Mouse (Mus musculus): ENCODE data around the gene Twsg1. TPM values are rescaled to one million over a fixed set of nuclear protein-coding genes. Genes with fewer than 3 reads are reported as not detected.

The Twsg1 gene
- polyA plus RNA-seq, 1 experiment from 2014 or later: 96.2 TPM

GRCm38 (mm10) chr17:65873834-65874233, 77.2 kb downstream of the Twsg1 start:
- Histone ChIP-seq H3K36me3 (ENCODE audit: control insufficient read depth, insufficient read depth, low read length) (no peaks in the 10 kb centered on the region), H3K27me3 (ENCODE audit: control insufficient read depth, insufficient read depth, low read length) (no peaks in the 10 kb centered on the region), H3K4me3 (ENCODE audit: low read depth, low read length) (no peak overlapping the region), H3K27ac (ENCODE audit: low read depth, low read length) (no peak overlapping the region), H3K4me2 (ENCODE audit: low read depth) (no peak overlapping the region), H3K9me3 (ENCODE audit: control insufficient read depth, low read length) (no peaks in the 10 kb centered on the region), H3K4me1 (ENCODE audit: control insufficient read depth, insufficient read depth, low read length) (peaks cover 7% of the 10 kb centered on the region; the same call in 1 of the 2 replicates), H3K9ac (ENCODE audit: low read length) (no peak overlapping the region; the same call in 1 of the 2 replicates)
- ATAC-seq (ENCODE audit: insufficient read depth, low FRiP score, low TSS enrichment) (no peak), DNase-seq (ENCODE audit: low spot score) (no peak)
- 95% methylated on average over 11 of the region's 11 CpGs for WGBS

GRCm38 (mm10) chr17:65873156-65873555, 77.9 kb downstream of the Twsg1 start:
- DNase-seq (ENCODE audit: low spot score) (no peak), ATAC-seq (ENCODE audit: insufficient read depth, low FRiP score, low TSS enrichment) (no peak)
- Histone ChIP-seq H3K4me2 (ENCODE audit: low read depth) (no peak overlapping the region), H3K9me3 (ENCODE audit: control insufficient read depth, low read length) (no peaks in the 10 kb centered on the region), H3K4me1 (ENCODE audit: control insufficient read depth, insufficient read depth, low read length) (peaks cover 7% of the 10 kb centered on the region; the same call in 1 of the 2 replicates), H3K27ac (ENCODE audit: low read depth, low read length) (no peak overlapping the region), H3K9ac (ENCODE audit: low read length) (no peak overlapping the region), H3K36me3 (ENCODE audit: control insufficient read depth, insufficient read depth, low read length) (no peaks in the 10 kb centered on the region), H3K27me3 (ENCODE audit: control insufficient read depth, insufficient read depth, low read length) (no peaks in the 10 kb centered on the region), H3K4me3 (ENCODE audit: low read depth, low read length) (no peak overlapping the region)
- WGBS: 84% methylated on average over 4 of the region's 4 CpGs

- no peak overlapping the region for H3K4me3 ChIP-seq (ENCODE audit: low read depth, low read length)
- H3K36me3 ChIP-seq (ENCODE audit: control insufficient read depth, insufficient read depth, low read length): no peaks in the 10 kb centered on the region
- no peak overlapping the region for H3K9ac ChIP-seq (ENCODE audit: low read length)
- WGBS: 36% methylated on average over 6 of the region's 6 CpGs
- no peak overlapping the region for H3K4me2 ChIP-seq (ENCODE audit: low read depth)
- H3K9me3 ChIP-seq (ENCODE audit: control insufficient read depth, low read length): no peaks in the 10 kb centered on the region
- no peak overlapping the region for H3K27ac ChIP-seq (ENCODE audit: low read depth, low read length)
- ATAC-seq (ENCODE audit: insufficient read depth, low FRiP score, low TSS enrichment): 0 out of 2 replicates have a peak, but pooled peaks have one; percentile 55
- peak; percentile 56 for DNase-seq (ENCODE audit: low spot score)
- no peaks in the 10 kb centered on the region for H3K27me3 ChIP-seq (ENCODE audit: control insufficient read depth, insufficient read depth, low read length)
- peaks cover 7% of the 10 kb centered on the region; the same call in 1 of the 2 replicates for H3K4me1 ChIP-seq (ENCODE audit: control insufficient read depth, insufficient read depth, low read length)
Measured at GRCm38 (mm10) chr17:65872652-65873051, 78.4 kb downstream of the Twsg1 start.

- no peaks in the 10 kb centered on the region for H3K27me3 ChIP-seq (ENCODE audit: control insufficient read depth, insufficient read depth, low read length)
- H3K36me3 ChIP-seq (ENCODE audit: control insufficient read depth, insufficient read depth, low read length): no peaks in the 10 kb centered on the region
- peaks cover 7% of the 10 kb centered on the region; the same call in 1 of the 2 replicates for H3K4me1 ChIP-seq (ENCODE audit: control insufficient read depth, insufficient read depth, low read length)
- DNase-seq (ENCODE audit: low spot score): no peak
- no peak overlapping the region for H3K9ac ChIP-seq (ENCODE audit: low read length)
- H3K27ac ChIP-seq (ENCODE audit: low read depth, low read length): no peak overlapping the region
- H3K9me3 ChIP-seq (ENCODE audit: control insufficient read depth, low read length): no peaks in the 10 kb centered on the region
- 60% methylated on average over 6 of the region's 6 CpGs for WGBS
- no peak overlapping the region for H3K4me2 ChIP-seq (ENCODE audit: low read depth)
- no peak for ATAC-seq (ENCODE audit: insufficient read depth, low FRiP score, low TSS enrichment)
- no peak overlapping the region for H3K4me3 ChIP-seq (ENCODE audit: low read depth, low read length)
Measured at GRCm38 (mm10) chr17:65872051-65872450, 79.0 kb downstream of the Twsg1 start.

Other genes starting within 250 kb of the Twsg1 start
- 79.6 and 84.7 TPM in 2 replicates for gene Rab31, start 178.5 kb downstream of the Twsg1 start, polyA plus RNA-seq (2014; fragmentation: Nextera tagmentation; extraction: Ambion mirVana)
- gene Ppp4r1, start 168.7 kb downstream of the Twsg1 start, polyA plus RNA-seq (2014; fragmentation: Nextera tagmentation; extraction: Ambion mirVana): 62.2 and 62.9 TPM in 2 replicates
- gene Ralbp1, start 65.4 kb downstream of the Twsg1 start, polyA plus RNA-seq (2014; fragmentation: Nextera tagmentation; extraction: Ambion mirVana): 47.1 and 50.1 TPM in 2 replicates
- gene Ankrd12, start 125.9 kb upstream of the Twsg1 start, polyA plus RNA-seq (2014; fragmentation: Nextera tagmentation; extraction: Ambion mirVana): 33.2 and 34.7 TPM in 2 replicates
- gene Ndufv2, start 150.3 kb upstream of the Twsg1 start, polyA plus RNA-seq (2014; fragmentation: Nextera tagmentation; extraction: Ambion mirVana): 321 and 347 TPM in 2 replicates
- gene Washc1, start 160.3 kb upstream of the Twsg1 start, polyA plus RNA-seq (2014; fragmentation: Nextera tagmentation; extraction: Ambion mirVana): 31.1 and 31.5 TPM in 2 replicates
- 16.0 and 16.9 TPM in 2 replicates for gene Ddx11, start 172.3 kb upstream of the Twsg1 start, polyA plus RNA-seq (2014; fragmentation: Nextera tagmentation; extraction: Ambion mirVana)

Measured in neural tube, embryonic 11.5 days (tissue).